Mouse (Mus musculus) brown adipose tissue, adult 24 weeks (tissue): ENCODE data around the gene Hmga2. TPM values are rescaled to one million over a fixed set of nuclear protein-coding genes. Genes with fewer than 3 reads are reported as not detected.
A peak's percentile ranks its signal among the peaks of the same experiment; 100 is the strongest.

Source experiments
- H3K27ac ChIP-seq: fragments of 200-500 bp; replicated peaks from 2 replicates; pipeline ENCODE4 v1.5.1; 2012; ENCODE audit warnings: low read depth, mild to moderate bottlenecking, low read length
- H3K4me1 ChIP-seq: fragments of 200-500 bp; 2 replicates; pipeline ENCODE4 v1.6.1; 2012; ENCODE audit warnings: low read length, mixed read lengths; ENCODE audit not compliant: control insufficient read depth, insufficient read depth, insufficient read length
- H3K4me3 ChIP-seq: fragments of 200-500 bp; 2 replicates; pipeline ENCODE4 v1.5.1; 2012; ENCODE audit warnings: low read depth, mild to moderate bottlenecking, low read length, moderate library complexity; ENCODE audit not compliant: insufficient read depth
- polyA plus RNA-seq: library from polyadenylated mRNA; stranded (reverse); fragments of >200 nt; gene quantifications from 2 replicates; pipeline ENCODE4 v1.2.4, GENCODE M21; 2012; ENCODE audit not compliant: missing spikeins, insufficient read depth, insufficient read length

Hmga2 gene
- polyA plus RNA-seq, 1 experiment = not detected

- no peak overlapping the region for H3K4me3 ChIP-seq
- no peaks in the 10 kb centered on the region for H3K4me1 ChIP-seq
- no peak overlapping the region for H3K27ac ChIP-seq
Measured at GRCm38 (mm10) chr10:120444463-120445070, 31.7 kb downstream of the Hmga2 start.

DNA sequence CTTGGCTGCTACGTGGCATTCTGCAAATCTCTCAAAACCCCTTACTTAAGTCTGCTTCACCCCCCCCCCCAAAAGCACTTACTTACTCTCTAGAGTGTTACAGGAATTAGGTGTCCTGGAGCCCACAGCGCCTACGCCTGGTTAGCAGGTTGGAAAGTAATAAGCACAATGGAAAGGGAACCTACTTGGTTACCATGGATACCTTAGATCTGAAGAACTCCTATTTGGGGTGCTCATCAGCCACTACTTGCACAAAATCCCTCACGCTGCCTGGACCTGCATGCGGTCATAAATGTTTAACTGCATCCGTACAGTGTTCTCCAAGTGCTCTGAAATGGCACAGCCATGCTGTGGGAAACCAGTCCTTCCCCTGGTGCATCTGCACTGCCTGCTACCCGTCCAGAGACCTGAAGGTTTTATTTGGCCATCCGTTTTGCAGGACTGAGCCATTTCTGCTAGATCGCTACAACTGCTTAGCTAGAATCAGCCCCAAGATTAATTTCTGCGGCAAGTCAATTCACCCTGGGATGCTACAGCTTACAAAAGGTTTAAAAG lies 32.4 kb downstream of the Hmga2 start:
- Histone ChIP-seq H3K27ac (no peak overlapping the region), H3K4me3 (no peak overlapping the region), H3K4me1 (no peaks in the 10 kb centered on the region)

DNA sequence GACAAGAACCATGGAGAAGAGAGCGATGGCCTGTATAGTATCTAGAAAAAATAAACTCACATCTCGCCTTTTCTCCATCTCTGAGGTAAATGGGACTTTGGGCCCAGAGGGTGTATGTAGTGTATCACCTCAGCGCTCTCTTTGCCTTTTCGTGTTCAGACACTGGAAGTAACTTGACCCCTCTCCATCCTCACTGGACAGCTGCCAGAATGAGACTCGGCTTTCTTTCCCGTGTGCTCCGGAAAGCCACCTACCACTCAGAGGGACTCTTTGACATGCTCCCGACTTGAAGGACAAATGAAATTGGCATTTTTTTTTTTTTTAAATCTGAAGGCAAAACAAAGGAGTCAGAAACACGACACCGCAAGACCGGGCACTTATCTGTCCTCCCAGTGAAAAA lies 35.0 kb downstream of the Hmga2 start:
- Histone ChIP-seq H3K4me1 (no peaks in the 10 kb centered on the region), H3K4me3 (no peak overlapping the region), H3K27ac (no peak overlapping the region)

DNA sequence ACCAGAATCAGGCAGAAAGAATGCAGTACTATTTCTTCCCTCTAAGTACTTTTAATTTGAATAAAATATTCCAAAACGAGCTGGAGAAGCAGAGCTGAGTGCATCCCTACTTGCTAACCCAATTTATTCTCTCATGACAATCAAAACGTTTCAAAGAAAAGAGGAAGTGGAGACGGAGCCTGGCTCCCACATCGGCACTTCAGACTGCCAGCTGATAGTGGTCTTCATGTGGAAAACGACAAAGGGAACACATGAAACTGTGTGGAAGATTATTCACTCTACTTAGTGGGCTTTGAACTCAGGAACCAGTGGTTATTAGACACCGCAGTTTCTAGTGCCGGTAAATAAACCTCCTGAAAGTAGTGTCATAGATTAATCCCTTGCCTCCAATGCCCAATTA lies 41.8 kb downstream of the Hmga2 start:
- Histone ChIP-seq H3K27ac (no peak overlapping the region), H3K4me3 (no peak overlapping the region), H3K4me1 (no peaks in the 10 kb centered on the region)

- H3K27ac ChIP-seq = no peak overlapping the region
- no peak overlapping the region for H3K4me3 ChIP-seq
- no peaks in the 10 kb centered on the region for H3K4me1 ChIP-seq
Measured at GRCm38 (mm10) chr10:120433463-120433815, 42.8 kb downstream of the Hmga2 start.

GRCm38 (mm10) chr10:120432731-120433462 lies 43.4 kb downstream of the Hmga2 start:
- Histone ChIP-seq H3K4me1 (no peaks in the 10 kb centered on the region), H3K27ac (no peak overlapping the region), H3K4me3 (no peak overlapping the region)

- no peak overlapping the region for H3K27ac ChIP-seq
Measured at GRCm38 (mm10) chr10:120432081-120432480, 44.2 kb downstream of the Hmga2 start.

DNA sequence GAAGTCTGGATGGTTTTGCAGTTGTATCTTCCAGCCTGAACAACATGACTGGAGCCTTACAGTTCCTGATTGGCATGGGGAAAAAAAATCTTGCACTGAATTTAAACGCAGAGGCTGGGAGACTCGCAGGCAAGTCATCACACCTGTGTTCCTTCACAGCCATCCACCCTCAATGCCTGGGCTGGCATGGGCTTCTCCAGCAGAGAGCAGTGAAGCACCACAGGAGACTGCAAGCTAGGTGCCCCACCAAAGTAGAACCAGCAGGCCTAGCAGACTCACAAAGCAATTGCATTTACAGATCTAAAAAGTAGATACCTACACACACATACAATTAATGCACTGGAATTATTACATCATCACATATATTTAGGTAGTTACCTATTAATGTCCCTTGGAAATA lies 44.8 kb downstream of the Hmga2 start:
- Histone ChIP-seq H3K4me3 (no peak overlapping the region), H3K4me1 (no peaks in the 10 kb centered on the region), H3K27ac (no peak overlapping the region)

More at GRCm38 (mm10) chr10:120432081-120432480, 44.2 kb downstream of the Hmga2 start:
- Histone ChIP-seq H3K4me1 (no peaks in the 10 kb centered on the region), H3K4me3 (no peak overlapping the region)

DNA sequence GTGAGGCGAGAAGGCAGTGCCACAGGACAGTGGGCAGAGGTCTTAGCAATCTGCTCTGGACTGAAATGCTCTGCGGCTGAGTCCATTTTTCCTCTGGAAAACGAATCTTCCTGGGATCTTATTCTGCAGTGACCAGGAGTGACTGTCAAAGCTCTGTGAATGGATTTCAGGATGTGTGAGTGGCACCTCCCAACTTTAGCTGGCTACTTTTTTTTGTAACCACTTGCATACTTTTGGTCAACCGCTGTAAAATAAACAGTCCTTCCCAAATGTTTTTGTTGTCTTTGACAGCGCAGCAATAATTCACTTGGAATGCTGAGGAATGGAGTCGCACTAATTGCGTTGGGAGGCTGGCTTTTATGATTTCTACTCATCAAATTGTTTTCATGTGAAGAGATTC lies 45.8 kb downstream of the Hmga2 start:
- H3K4me1 ChIP-seq = no peaks in the 10 kb centered on the region
- H3K27ac ChIP-seq = no peak overlapping the region
- no peak overlapping the region for H3K4me3 ChIP-seq

GRCm38 (mm10) chr10:120429758-120430259 lies 46.5 kb downstream of the Hmga2 start:
- no peak overlapping the region for H3K4me3 ChIP-seq
- no peaks in the 10 kb centered on the region for H3K4me1 ChIP-seq
- no peak overlapping the region for H3K27ac ChIP-seq

GRCm38 (mm10) chr10:120429199-120429551 lies 47.1 kb downstream of the Hmga2 start:
- H3K27ac ChIP-seq = no peak overlapping the region
- H3K4me3 ChIP-seq = 0 out of 2 replicates have a peak overlapping the region, but pooled peaks have one; percentile 19
- no peaks in the 10 kb centered on the region for H3K4me1 ChIP-seq

GRCm38 (mm10) chr10:120428430-120429198 lies 47.7 kb downstream of the Hmga2 start:
- Histone ChIP-seq H3K4me1 (no peaks in the 10 kb centered on the region), H3K27ac (no peak overlapping the region), H3K4me3 (0 out of 2 replicates have a peak overlapping the region, but pooled peaks have one; percentile 19)

DNA sequence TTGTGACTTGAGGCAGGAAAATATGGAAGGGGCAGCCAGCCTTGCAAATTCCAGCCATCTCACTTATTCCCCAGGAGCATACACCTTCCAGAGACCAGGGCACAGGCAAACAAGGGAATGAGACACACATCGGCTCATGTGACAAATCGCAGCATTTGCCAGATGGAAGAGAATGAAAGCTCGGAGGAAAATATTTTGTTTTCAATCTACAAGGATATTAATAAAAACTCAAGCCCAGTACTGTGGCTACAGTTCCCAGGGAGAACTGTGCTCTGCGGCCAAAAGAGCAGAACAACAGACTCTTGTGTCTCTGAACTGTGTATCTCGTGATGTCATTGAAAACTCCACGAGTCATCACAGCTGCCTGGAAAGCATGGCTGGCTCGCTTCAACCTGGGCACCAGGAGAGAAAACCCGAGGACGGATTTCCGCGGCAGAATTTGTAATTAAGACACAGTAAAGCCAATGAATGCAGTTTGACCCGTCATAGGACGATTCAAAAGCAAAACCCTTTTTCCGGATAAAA lies 50.1 kb downstream of the Hmga2 start:
- Histone ChIP-seq H3K4me3 (no peak overlapping the region), H3K27ac (no peak overlapping the region)

DNA sequence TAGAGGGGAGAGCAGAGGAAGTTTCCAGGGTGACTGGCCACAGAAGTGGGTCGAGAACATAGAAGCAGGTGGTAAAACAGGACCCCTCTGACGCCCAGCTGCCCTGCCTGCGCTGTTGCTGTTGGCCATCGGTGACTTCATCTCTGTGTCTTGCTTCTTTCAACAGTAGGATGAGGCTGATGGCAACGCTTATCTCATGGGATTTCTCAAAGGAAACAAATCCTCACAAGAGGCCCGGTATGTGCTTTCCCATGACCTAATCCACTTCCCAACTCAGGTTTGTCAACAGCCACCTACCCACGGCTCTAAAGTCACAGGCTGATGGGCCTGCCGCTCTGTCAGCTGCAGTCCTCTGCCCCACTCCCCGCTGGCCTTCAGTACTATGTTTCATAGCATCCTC lies 52.3 kb downstream of the Hmga2 start:
- H3K4me3 ChIP-seq = no peak overlapping the region
- no peaks in the 10 kb centered on the region for H3K4me1 ChIP-seq
- no peak overlapping the region for H3K27ac ChIP-seq

More for the DNA sequence above, 50.1 kb downstream of the Hmga2 start:
- H3K4me1 ChIP-seq = no peaks in the 10 kb centered on the region

- Histone ChIP-seq H3K4me3 (no peak overlapping the region), H3K27ac (no peak overlapping the region), H3K4me1 (no peaks in the 10 kb centered on the region)
Measured at GRCm38 (mm10) chr10:120423256-120423655, 53.0 kb downstream of the Hmga2 start.
